Mouse (Mus musculus): Measurements from ENCODE around the gene Bcl2a1a.
"Not testable (repeated sequence)": the region's sequence is repeated elsewhere in the genome, so short reads cannot be mapped to it uniquely, and the experiment has no call there.

Gene Bcl2a1a

DNA sequence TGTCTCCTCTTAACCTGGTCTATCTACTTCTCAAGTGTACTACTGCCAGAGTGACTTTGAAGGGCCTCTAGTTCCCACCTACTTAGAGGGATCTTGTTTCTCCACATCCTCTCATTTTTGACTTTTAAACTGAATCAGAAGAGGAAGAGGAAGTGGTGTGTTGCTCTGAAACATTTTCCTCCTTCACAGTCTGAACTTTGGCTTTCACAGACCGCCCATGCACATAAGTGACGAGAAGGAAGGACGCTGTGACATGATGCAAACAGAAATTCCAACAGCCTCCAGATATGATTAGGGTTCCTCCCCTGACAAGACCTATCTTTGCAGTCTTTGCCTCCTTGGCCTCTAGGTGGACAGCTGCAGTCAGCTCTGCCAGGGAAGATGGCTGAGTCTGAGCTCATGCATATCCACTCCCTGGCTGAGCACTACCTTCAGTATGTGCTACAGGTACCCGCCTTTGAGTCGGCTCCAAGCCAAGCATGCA, at the start of gene Bcl2a1a:
Gene Bcl2a1a, plus strand, starts transcription at position 231 of the 484 bp plus-strand sequence.
- DNase-seq = not testable (repeated sequence)

DNA sequence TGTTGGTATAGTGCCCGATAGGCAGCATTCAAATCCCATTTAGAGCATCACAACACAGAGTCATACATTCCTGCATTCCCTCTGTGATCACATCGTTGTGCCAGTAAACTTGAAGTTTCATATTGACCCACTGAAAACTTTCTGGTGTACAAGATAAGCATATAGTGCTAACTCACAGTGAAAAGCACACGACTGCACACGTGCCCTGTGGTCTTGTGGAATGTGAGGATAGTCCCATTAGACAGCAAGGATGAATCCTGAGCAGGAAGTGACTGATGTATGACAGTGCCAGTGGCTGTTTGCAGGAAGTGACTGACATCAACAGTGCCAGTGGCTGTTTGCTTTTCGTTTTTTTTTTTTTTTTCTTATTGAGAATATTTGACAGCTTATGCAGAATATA, 40.1 kb upstream of the Bcl2a1a start:
- DNase-seq = not testable (repeated sequence)

DNA sequence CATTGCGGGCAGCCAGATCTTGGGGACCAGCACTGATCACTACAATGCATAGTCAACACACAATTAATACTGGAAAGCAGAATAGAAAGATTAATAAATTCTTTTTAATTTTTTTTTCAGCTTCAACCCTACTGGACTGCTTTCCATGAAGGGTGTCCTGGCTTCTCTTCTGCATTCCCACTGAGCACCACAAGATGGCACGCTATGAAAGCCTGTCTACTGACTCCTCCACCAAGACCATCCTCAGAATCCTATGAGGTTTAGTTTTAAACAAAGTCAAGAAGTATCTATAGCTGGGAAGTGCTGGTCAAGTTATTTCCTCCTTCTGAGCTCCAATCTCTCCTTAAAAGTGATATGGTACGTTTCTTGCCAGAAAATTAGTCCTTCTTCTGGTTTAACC, 18.4 kb upstream of the Bcl2a1a start:
- DNase-seq = not testable (repeated sequence)

DNA sequence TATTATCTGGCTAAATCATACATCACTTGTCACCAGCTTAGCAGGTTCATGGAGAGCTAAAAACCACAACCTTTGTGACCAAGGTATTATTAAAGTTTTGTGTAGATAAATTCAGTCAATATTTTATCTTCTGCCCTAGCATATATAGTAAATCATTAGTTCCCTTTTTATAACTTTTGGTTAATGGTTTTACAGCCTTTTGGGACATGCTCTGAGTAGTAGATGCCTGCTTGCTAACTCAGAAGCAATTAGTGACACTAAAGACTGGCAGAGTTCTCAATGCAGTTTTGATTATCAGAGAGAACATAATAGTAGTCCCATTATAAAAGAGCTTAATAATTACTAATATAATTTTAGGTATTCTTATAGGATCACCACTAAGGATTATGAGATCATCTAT, 5.2 kb upstream of the Bcl2a1a start:
- DNase-seq = not testable (repeated sequence)

DNA sequence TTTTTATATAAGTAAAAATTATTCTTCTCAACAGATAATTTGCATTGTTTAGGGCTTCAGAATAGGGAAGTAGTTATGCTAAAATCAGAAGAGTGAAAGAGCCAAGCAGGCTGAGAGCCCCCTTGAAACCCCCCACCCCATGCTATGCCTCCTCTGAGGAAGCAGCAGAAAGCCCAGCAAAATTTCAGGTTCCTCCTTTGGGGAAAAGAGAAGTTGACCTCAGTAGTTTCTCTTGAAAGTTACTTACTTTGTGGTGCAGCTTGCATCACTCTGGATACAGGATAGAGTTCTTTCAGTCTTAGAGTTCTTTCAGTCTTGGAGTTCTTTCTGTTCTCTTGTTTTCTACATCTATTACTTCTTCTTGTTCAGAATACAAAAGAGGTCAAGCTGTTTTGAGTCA, 3.5 kb upstream of the Bcl2a1a start:
- not testable (repeated sequence) for DNase-seq

DNA sequence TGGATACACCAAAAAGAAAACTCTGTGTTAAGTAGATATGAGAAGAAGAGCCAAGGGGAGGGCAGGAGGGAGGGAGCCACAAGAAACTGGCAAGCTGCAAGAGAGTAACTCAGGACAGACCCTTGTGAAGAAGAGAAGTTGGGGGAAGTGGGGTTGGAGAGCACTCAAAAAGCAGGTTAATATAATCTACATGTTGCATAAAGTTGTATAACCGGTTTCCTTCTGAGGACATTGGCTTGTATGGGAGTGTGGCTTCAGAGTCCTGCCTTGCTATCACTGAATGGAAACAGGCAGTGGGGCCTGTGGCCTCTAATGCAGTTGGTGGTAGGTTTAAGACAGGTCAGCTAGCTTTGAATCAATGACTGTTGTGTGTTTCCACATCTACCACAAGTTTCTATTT, 1.5 kb upstream of the Bcl2a1a start:
- DNase-seq = not testable (repeated sequence)

DNA sequence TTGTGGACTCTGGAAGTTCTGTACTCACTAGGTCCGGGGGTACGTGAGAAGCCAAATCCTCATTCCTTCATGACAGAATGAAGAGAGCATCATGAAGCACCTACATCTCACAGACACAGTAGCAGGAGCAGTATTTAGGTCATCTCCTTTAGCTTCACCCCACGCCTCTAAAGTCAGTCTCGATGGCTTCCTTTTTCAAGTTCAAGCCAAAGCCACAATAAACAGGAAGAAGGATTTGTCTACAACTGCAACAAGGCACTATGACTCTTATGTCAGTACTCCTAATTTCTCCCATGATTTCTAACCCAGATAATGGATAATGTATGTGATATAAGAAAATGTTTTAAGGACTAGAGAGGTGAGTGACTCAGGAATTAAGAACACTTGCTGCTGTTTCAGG, 665 bp upstream of the Bcl2a1a start:
- DNase-seq = not testable (repeated sequence)

DNA sequence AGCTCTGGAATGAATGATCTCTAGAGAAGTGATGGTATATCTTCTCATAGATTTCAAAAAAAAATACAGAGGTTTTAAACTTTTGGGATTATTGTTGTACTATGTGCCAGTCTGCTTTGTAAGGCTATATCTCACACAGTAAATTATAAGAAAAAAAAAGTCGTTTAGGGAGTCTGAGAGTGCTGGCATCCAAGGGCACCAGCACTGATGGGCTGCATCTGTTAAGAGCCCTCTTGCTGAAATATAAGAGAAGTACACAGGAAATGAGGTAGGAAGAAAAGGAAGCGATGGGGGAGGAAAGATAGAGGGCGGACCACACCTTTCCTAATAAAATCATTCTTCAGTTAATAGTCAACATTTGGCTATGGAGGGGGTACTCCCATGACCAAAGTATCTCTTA, 2.2 kb downstream of the Bcl2a1a start:
- DNase-seq = no peak

DNA sequence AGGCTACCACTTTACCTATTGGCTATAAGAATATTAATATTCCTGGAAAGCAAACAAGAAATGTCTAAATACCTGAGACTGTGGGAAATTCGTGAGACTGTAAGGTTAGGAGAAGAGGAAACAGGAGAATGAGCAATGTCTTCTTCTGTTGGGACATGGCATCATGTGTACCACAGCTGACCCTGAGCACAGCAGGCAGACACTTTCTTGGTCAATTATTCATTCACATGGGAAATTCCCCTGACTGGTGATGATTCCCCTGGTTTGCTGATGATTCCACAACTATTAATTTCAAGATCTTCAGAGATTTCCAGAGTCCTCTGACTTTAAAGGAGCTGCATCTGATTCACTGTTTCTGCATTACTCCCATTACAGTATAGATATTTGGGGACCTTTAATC, 3.3 kb downstream of the Bcl2a1a start:
- DNase-seq = not testable (repeated sequence)

DNA sequence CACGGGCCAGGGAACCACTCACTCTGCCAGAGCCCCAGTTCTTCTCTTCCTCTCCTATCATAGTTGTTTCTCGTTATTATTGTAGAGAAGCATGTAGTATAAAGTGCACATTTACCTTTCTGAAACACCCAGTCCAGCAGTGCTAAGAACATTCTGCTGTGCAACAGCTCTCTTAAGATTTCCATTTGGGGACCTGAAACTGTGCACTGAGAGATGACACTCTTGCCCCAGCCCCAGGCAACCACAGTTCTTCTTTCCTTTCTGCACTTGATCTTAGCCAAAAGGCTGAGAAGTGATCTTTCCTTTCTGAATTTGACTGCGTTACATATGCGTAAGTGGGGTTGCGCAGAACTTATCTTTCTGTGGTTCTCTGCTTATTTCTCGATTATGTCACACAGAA, 9.8 kb downstream of the Bcl2a1a start:
- not testable (repeated sequence) for DNase-seq

DNA sequence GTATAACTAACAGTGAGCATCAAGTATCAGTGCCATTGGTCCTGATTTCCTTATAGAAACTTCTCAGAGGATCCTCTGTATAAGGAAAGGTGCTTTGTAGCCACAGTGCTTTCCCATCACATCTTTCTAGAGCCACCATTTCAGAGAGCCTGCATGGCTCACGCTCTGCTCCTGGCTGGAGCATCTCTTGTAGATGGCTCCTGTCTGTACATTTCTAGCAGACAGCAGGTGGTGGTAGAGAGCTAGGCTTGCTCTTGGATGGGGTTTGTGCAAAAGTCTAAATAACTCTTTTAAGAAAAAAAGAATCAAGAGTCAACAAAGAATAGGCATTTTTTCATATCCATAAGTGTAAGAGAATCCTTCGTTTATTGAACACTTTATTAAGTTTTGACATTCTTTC, 12.8 kb downstream of the Bcl2a1a start:
- DNase-seq = not testable (repeated sequence)

DNA sequence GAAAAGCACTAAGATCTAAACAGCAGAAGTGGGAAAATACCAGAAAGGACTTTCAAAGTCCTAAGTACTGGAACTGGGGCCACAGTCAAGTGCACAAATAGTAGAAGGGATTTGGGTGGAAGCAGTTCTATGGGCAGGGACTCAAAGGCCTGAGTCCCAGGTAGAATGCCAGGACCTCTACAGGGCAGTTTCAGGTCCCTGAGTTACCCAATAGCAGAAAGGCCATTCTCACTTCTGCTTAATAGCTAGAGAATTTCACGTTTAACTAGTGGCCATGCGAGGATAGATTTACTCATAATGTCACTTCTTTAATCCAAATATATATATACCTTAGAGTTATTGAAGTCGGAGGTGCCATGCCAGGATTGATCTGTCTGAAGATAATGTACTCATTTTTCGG, 20.2 kb downstream of the Bcl2a1a start:
- not testable (repeated sequence) for DNase-seq

DNA sequence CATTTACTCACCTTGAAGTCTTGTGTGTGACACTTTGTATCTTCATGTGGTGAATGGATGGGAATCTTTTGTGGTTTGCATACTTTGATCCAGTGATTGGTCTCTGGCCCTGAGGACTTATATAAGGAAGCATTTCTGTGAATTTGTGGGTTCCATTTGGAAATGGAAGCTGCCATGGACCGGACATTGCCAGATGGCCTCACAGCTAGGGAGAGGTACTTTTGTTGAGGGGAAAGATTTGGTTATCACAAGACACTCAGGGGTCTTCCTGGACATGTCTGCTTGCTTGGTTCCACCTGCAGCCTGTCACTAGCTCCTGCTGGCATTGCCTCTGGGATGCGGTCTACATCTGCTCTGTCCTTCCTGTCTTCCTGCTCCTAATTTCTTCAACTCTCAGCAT, 23.1 kb downstream of the Bcl2a1a start:
- DNase-seq = not testable (repeated sequence)

DNA sequence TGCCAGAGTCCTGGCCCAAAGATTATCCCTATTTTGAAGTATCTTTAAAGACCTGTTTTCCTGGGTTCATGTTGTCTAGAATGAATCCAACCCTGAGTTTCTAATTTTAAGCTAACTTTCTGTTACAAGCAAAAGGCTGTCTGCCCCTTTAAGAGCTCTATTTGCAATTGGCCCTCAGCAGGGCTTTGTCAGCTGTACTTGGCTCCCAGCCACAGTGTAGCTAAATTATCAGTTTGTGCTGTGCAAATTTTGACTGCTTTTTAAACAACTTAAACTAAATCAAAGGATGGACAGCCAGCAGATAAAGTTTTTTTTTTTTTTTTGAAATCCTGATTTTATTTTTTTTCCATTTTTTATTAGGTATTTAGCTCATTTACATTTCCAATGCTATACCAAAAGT, 44.8 kb downstream of the Bcl2a1a start:
- DNase-seq = not testable (repeated sequence)

Data from retina, postnatal 1 day (tissue).